Mouse (Mus musculus): Measurements from ENCODE around the gene Dpyd.

Dpyd gene

GRCm38 (mm10) chr3:119095223-119095886 lies 533.4 kb downstream of the Dpyd start:
- CTCF ChIA-PET = no interaction called here

GRCm38 (mm10) chr3:119126003-119126402 lies 564.1 kb downstream of the Dpyd start:
- CTCF ChIA-PET = interaction anchor here (0.6 kb wide), 1 partner anchor 12 kb away, joined by 3 read pairs; no protein-coding TSS in a partner anchor

GRCm38 (mm10) chr3:119128076-119128475 lies 566.1 kb downstream of the Dpyd start:
- CTCF ChIA-PET = no interaction called here

GRCm38 (mm10) chr3:119143034-119143433 lies 581.1 kb downstream of the Dpyd start:
- CTCF ChIA-PET = interaction anchor here (0.5 kb wide), 1 partner anchor 1652 kb away, joined by 3 read pairs; no protein-coding TSS in a partner anchor

- CTCF ChIA-PET = interaction anchor here (0.7 kb wide), 1 partner anchor 1626 kb away, joined by 3 read pairs; no protein-coding TSS in a partner anchor
Measured at GRCm38 (mm10) chr3:119144788-119145187, 582.9 kb downstream of the Dpyd start.

- CTCF ChIA-PET = no interaction called here
Measured at GRCm38 (mm10) chr3:119154604-119155444, 592.9 kb downstream of the Dpyd start.

- CTCF ChIA-PET = no interaction called here
Measured at GRCm38 (mm10) chr3:119158670-119159069, 596.7 kb downstream of the Dpyd start.

- CTCF ChIA-PET = no interaction called here
Measured at GRCm38 (mm10) chr3:119165691-119166090, 603.8 kb downstream of the Dpyd start.

- CTCF ChIA-PET = no interaction called here
Measured at GRCm38 (mm10) chr3:119168166-119168565, 606.2 kb downstream of the Dpyd start.

- CTCF ChIA-PET = no interaction called here
Measured at GRCm38 (mm10) chr3:119168661-119169060, 606.7 kb downstream of the Dpyd start.

- CTCF ChIA-PET = no interaction called here
Measured at GRCm38 (mm10) chr3:119183261-119183660, 621.3 kb downstream of the Dpyd start.

- CTCF ChIA-PET = no interaction called here
Measured at GRCm38 (mm10) chr3:119194071-119194470, 632.1 kb downstream of the Dpyd start.

- CTCF ChIA-PET = no interaction called here
Measured at GRCm38 (mm10) chr3:119195613-119196012, 633.7 kb downstream of the Dpyd start.

- CTCF ChIA-PET = no interaction called here
Measured at GRCm38 (mm10) chr3:119220763-119221412, 659.0 kb downstream of the Dpyd start.

GRCm38 (mm10) chr3:119243181-119243580 lies 681.3 kb downstream of the Dpyd start:
- CTCF ChIA-PET = no interaction called here

- CTCF ChIA-PET = no interaction called here
Measured at GRCm38 (mm10) chr3:119256516-119256915, 694.6 kb downstream of the Dpyd start.

- CTCF ChIA-PET = no interaction called here
Measured at GRCm38 (mm10) chr3:119275241-119275640, 713.3 kb downstream of the Dpyd start.

GRCm38 (mm10) chr3:119280671-119281070 lies 718.7 kb downstream of the Dpyd start:
- CTCF ChIA-PET = no interaction called here

GRCm38 (mm10) chr3:119314693-119315092 lies 752.8 kb downstream of the Dpyd start:
- CTCF ChIA-PET = no interaction called here

- CTCF ChIA-PET = no interaction called here
Measured at GRCm38 (mm10) chr3:119329063-119329462, 767.1 kb downstream of the Dpyd start.

GRCm38 (mm10) chr3:119333335-119334305 lies 771.7 kb downstream of the Dpyd start:
- CTCF ChIA-PET = no interaction called here

Data from spleen, embryonic (tissue).